Mouse (Mus musculus) midbrain, embryonic 13.5 days (tissue): Measurements from ENCODE around the gene Tmem106b. TPM values are rescaled to one million over a fixed set of nuclear protein-coding genes. Genes with fewer than 3 reads are reported as not detected.
A peak's percentile ranks its signal among the peaks of the same experiment; 100 is the strongest.

Experiments used
- ATAC-seq: fragments of 200-750 bp; cut with Nextera tagmentation; 2 replicates; pipeline ENCODE4 v1.8.0; 2017; ENCODE audit warnings: mild to moderate bottlenecking, moderate TSS enrichment, moderate library complexity
- H3K27ac ChIP-seq: fragments of 300-500 bp; sonication (generic); 2 replicates; pipeline ENCODE4 v1.5.1; 2015; ENCODE audit warnings: inconsistent platforms, mild to moderate bottlenecking, moderate library complexity
- H3K27me3 ChIP-seq: fragments of 300-500 bp; sonication (generic); 2 replicates; pipeline ENCODE4 v1.6.1; 2015; ENCODE audit warnings: mild to moderate bottlenecking, inconsistent platforms
- H3K36me3 ChIP-seq: fragments of 300-500 bp; sonication (generic); 2 replicates; pipeline ENCODE4 v1.6.1; 2015; ENCODE audit warnings: mild to moderate bottlenecking, inconsistent platforms
- H3K4me1 ChIP-seq: fragments of 300-500 bp; sonication (generic); replicated peaks from 2 replicates; pipeline ENCODE4 v1.6.1; 2015; ENCODE audit warnings: inconsistent platforms
- H3K4me2 ChIP-seq: fragments of 300-500 bp; sonication (generic); replicated peaks from 2 replicates; pipeline ENCODE4 v1.6.1; 2015; ENCODE audit warnings: moderate library complexity, mild to moderate bottlenecking, inconsistent platforms
- H3K4me3 ChIP-seq: fragments of 300-500 bp; sonication (generic); replicated peaks from 2 replicates; pipeline ENCODE4 v1.5.1; 2015; ENCODE audit warnings: mild to moderate bottlenecking, inconsistent platforms
- H3K9ac ChIP-seq: fragments of 300-500 bp; sonication (generic); replicated peaks from 2 replicates; pipeline ENCODE4 v1.6.1; 2015; ENCODE audit warnings: mild to moderate bottlenecking, inconsistent platforms
- H3K9me3 ChIP-seq: fragments of 300-500 bp; sonication (generic); 2 replicates; pipeline ENCODE4 v1.6.1; 2016; ENCODE audit warnings: mild to moderate bottlenecking, inconsistent platforms
- WGBS: fragments of 180-500 bp; shearing (Covaris S2); methylation state at CpG from one replicate; pipeline ENCODE4 v1.1.7; 2015; 5-methylcytosine and 5-hydroxymethylcytosine counted together
- polyA plus RNA-seq: library from polyadenylated mRNA; unstranded; fragments of >200 nt; fragmentation: Nextera tagmentation; extraction: Ambion mirVana; gene quantifications from 2 replicates; pipeline ENCODE4 v1.2.1, GENCODE M21; 2015

Gene Tmem106b
- polyA plus RNA-seq, result 32.6 TPM in 2 replicates

- H3K9ac ChIP-seq, result peak within 1 kb of the TSS; percentile 97
- peaks cover 9% of the 10 kb centered on the region for H3K4me1 ChIP-seq
- H3K27ac ChIP-seq, result peak within 1 kb of the TSS; percentile 79
- no peaks in the 10 kb centered on the region for H3K27me3 ChIP-seq
- peak; percentile 100 for ATAC-seq
- peak within 1 kb of the TSS; percentile 74 for H3K4me2 ChIP-seq
- H3K4me3 ChIP-seq, result peak within 1 kb of the TSS; percentile 95
- peaks cover 24% of the 10 kb centered on the region for H3K36me3 ChIP-seq
- WGBS, result 3% methylated on average over 60 of the region's 61 CpGs
- H3K9me3 ChIP-seq, result no peaks in the 10 kb centered on the region
Measured at GRCm38 (mm10) chr6:13069302-13070146, at the start of gene Tmem106b. Gene Tmem106b (plus strand): TSS chr6:13069759.

GRCm38 (mm10) chr6:13021245-13022100 lies 48.1 kb upstream of the Tmem106b start:
- H3K27me3 ChIP-seq, result no peaks in the 10 kb centered on the region
- H3K9me3 ChIP-seq, result no peaks in the 10 kb centered on the region
- H3K4me3 ChIP-seq, result no peak overlapping the region
- no peak overlapping the region for H3K27ac ChIP-seq
- 36% methylated on average over 5 of the region's 5 CpGs for WGBS
- H3K36me3 ChIP-seq, result no peaks in the 10 kb centered on the region
- peak; percentile 56 for ATAC-seq
- H3K4me1 ChIP-seq, result peaks cover 8% of the 10 kb centered on the region
- H3K9ac ChIP-seq, result no peak overlapping the region
- no peak overlapping the region for H3K4me2 ChIP-seq

DNA sequence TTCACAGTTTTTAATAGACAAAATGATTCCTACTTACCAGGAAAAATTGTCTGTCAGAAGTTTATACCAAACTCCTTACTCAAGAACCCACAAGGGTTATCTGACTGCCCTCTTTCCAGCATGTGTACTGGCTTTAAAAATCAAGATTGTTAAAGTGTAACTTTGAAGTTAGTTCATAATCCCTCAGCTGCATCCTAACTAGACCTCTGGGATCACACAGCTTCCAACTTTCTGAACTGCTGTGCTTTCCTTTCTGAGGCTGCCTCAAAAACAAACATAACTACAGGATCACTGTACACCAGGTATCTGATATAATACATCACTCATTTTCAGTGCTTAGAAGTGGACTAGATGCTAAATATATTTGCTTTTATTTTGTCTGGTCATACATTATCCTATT lies 39.0 kb upstream of the Tmem106b start:
- H3K4me2 ChIP-seq, result no peak overlapping the region
- H3K27ac ChIP-seq, result no peak overlapping the region
- H3K36me3 ChIP-seq, result no peaks in the 10 kb centered on the region
- H3K4me3 ChIP-seq, result no peak overlapping the region
- no peaks in the 10 kb centered on the region for H3K9me3 ChIP-seq
- H3K27me3 ChIP-seq, result no peaks in the 10 kb centered on the region
- H3K9ac ChIP-seq, result no peak overlapping the region
- no peak for ATAC-seq
- H3K4me1 ChIP-seq, result no peaks in the 10 kb centered on the region

DNA sequence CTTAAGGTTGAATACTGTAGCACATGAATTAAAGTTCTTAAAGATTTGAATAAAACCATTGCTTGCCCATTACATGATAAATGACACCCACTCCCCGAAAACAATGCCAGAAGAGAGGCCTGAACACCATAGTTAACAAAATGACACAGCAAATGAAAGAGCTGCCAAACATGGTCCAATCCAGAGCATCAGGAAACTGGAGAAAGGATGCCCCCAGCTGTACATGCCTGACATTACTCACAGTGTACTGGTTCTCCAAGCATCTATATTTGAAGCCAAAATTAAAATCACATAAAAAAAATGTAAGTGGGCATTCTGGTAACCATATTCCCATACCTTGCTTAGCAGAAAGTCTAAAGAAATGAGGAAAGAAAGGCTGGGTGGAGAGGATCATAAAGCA lies 38.6 kb upstream of the Tmem106b start:
- H3K36me3 ChIP-seq, result no peaks in the 10 kb centered on the region
- no peak overlapping the region for H3K9ac ChIP-seq
- H3K9me3 ChIP-seq, result no peaks in the 10 kb centered on the region
- 75% methylated on average over 1 of the region's 1 CpGs for WGBS
- H3K4me2 ChIP-seq, result no peak overlapping the region
- H3K27me3 ChIP-seq, result no peaks in the 10 kb centered on the region
- no peaks in the 10 kb centered on the region for H3K4me1 ChIP-seq
- no peak overlapping the region for H3K4me3 ChIP-seq
- ATAC-seq, result no peak
- H3K27ac ChIP-seq, result no peak overlapping the region

DNA sequence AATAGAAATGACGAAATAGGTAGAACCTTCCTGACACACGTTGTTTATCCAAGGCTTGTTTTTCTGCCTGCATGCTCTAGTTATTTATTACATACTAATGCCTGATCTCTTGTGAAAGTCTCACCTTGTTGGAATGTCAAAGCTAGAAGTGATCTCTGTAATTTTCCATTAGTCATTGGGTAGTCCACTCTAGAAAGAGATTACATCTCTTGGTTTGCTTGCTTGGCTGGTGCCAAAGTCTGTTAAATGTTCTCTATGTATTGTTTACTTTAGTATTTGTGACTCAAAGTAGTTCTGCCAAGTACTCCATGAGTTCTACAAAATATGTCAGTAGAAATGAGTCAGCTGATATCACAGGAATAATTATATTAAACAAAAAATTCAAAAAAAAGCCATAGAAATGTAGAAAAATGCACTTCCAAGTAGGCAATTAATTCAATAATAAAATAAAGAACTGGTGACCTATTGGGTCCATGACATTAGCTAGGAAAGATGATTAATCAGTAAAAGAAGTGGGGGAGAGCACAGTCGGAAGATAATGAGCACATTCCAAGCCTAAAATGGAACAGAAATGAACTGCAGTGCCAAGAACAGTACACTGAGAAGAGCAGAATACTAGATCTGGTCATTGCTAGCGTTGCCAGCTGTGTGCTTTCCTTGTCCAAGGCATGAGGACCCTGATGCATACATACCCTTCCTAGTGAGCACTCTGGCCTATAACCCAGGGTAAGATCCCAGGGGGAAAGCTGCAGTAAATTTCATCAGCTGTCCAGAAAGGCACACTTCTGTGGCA lies 17.0 kb upstream of the Tmem106b start:
- H3K9me3 ChIP-seq, result no peaks in the 10 kb centered on the region
- 91% methylated on average over 4 of the region's 4 CpGs for WGBS
- H3K9ac ChIP-seq, result no peak overlapping the region
- no peaks in the 10 kb centered on the region for H3K27me3 ChIP-seq
- H3K4me2 ChIP-seq, result no peak overlapping the region
- no peaks in the 10 kb centered on the region for H3K4me1 ChIP-seq
- no peaks in the 10 kb centered on the region for H3K36me3 ChIP-seq
- no peak overlapping the region for H3K4me3 ChIP-seq
- ATAC-seq, result no peak
- H3K27ac ChIP-seq, result no peak overlapping the region

DNA sequence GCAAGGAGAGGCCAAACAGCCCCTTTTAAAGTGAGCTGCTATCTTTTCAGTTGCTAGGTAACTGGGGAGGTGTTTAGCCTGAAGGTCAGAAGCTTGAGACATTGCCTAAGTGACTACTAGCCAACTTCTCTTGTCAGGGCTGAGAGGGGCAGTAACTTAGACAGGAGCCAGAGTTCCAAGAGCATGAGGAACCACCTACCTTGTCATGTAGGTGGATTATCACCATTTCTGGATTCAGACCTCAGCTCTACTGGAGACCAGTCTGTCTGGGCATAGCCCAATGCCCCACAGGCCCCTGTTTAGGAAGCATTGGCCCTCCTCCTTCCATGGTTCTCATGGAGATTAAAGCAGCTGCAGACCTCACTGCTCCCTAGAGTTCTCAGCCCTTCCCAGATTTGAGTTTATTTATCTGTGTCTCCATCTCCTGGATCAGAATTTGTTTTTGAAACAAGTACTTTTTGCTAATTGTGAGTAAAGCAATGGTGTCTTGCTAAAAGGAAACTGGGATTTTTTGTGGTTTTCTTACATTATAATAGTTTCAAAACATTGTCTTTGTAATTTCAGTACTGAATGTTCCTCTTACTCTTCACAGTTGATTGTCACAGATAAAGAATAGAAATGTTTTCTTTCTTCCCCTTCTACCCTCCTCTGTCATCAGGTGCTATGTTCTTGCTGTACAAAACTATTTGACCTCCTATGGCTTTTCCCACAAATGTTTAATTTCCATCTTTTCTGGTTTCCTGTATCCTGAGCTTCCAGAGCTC lies 8.1 kb upstream of the Tmem106b start:
- no peaks in the 10 kb centered on the region for H3K9me3 ChIP-seq
- no peak overlapping the region for H3K4me2 ChIP-seq
- H3K36me3 ChIP-seq, result no peaks in the 10 kb centered on the region
- no peak for ATAC-seq
- H3K27ac ChIP-seq, result no peak overlapping the region
- H3K9ac ChIP-seq, result no peak overlapping the region
- no peaks in the 10 kb centered on the region for H3K4me1 ChIP-seq
- H3K4me3 ChIP-seq, result no peak overlapping the region
- H3K27me3 ChIP-seq, result no peaks in the 10 kb centered on the region

DNA sequence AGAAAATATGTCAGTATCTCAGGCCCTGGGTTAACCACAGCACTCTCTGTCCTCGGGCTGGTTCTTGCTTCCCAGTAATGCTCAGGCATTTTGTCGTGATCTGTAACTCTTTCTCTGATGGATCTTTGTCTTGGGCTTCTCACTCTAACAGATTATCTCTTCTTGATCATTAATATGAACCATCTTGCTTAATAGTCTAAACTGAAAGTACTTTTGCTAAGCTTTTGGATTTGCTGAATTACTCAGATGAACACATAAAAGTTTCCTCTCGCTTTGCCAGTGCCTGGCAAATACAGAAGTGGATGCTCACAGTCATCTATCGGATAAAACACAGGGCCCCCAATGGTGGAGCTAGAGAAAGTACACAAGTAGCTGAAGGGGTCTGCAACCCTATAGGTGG lies 7.5 kb upstream of the Tmem106b start:
- Histone ChIP-seq H3K4me2 (no peak overlapping the region), H3K4me3 (no peak overlapping the region), H3K9me3 (no peaks in the 10 kb centered on the region), H3K4me1 (no peaks in the 10 kb centered on the region), H3K9ac (no peak overlapping the region), H3K27ac (no peak overlapping the region), H3K36me3 (no peaks in the 10 kb centered on the region), H3K27me3 (no peaks in the 10 kb centered on the region)
- 85% methylated on average over 4 of the region's 4 CpGs for WGBS
- ATAC-seq, result no peak

DNA sequence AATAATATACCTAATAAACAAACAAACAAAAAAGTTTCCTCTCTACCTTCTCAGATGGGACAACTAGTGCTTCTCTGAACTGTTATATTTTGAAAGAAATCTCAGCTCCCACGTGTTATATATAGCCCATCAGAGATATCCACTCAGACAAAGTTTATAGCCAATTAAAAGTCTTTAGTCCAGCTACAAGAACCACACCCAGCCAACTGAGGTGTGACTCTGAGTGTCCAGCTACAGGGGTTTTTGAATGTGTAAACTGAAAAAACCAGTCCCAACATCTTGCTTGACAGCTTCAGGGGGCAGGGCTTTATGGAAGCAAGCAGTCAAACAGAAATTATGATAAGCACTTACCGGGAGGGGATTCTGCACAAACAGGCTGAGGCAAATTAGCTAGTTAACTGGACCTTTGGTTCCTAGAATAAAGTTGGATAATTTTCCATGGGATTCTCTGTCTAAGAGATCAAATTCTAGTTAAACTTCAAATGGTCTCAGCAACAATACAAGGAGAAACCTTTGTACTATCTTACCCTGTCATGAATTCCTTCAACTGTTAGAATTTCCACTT lies 6.8 kb upstream of the Tmem106b start:
- no peak overlapping the region for H3K4me2 ChIP-seq
- 94% methylated on average over 2 of the region's 2 CpGs for WGBS
- H3K4me3 ChIP-seq, result no peak overlapping the region
- ATAC-seq, result no peak
- no peaks in the 10 kb centered on the region for H3K4me1 ChIP-seq
- no peaks in the 10 kb centered on the region for H3K27me3 ChIP-seq
- H3K9ac ChIP-seq, result no peak overlapping the region
- H3K27ac ChIP-seq, result no peak overlapping the region
- H3K36me3 ChIP-seq, result no peaks in the 10 kb centered on the region
- no peaks in the 10 kb centered on the region for H3K9me3 ChIP-seq

- ATAC-seq, result no peak
- Histone ChIP-seq H3K4me1 (peaks cover 9% of the 10 kb centered on the region), H3K9me3 (no peaks in the 10 kb centered on the region), H3K27ac (peak overlapping the region; percentile 79), H3K27me3 (no peaks in the 10 kb centered on the region), H3K9ac (peak overlapping the region; percentile 97), H3K4me2 (peak overlapping the region; percentile 74), H3K4me3 (peak overlapping the region; percentile 95), H3K36me3 (peaks cover 24% of the 10 kb centered on the region)
- 2% methylated on average over 11 of the region's 11 CpGs for WGBS
Measured at GRCm38 (mm10) chr6:13070147-13070425, 527 bp downstream of the Tmem106b start.

GRCm38 (mm10) chr6:13070485-13070884 lies 926 bp downstream of the Tmem106b start:
- WGBS, result 50% methylated on average over 4 of the region's 4 CpGs
- peak; percentile 21 for ATAC-seq
- Histone ChIP-seq H3K4me2 (peak overlapping the region; percentile 74), H3K27me3 (no peaks in the 10 kb centered on the region), H3K9ac (peak overlapping the region; percentile 97), H3K4me1 (peaks cover 9% of the 10 kb centered on the region), H3K4me3 (peak overlapping the region; percentile 95), H3K36me3 (peaks cover 28% of the 10 kb centered on the region), H3K9me3 (no peaks in the 10 kb centered on the region), H3K27ac (no peak overlapping the region)

DNA sequence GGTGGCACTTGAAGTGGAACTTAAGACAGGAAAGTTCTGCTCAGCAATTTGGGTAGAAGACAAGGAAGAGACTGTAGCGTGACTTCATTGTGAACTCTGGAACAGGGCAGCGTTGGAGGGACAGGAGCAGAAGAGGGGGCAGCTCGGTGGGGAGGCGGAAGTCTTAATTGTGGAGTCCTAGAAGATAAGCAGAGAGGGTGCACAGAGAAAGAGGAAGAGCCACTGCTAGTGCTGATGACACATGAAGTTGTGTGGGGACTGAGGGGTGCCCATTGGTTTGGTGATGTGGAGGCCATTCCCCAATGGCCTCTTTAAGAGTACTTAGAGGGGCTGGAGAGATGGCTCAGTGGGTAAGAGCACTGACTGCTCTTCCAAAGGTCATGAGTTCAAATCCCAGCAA lies 3.5 kb downstream of the Tmem106b start:
- H3K27me3 ChIP-seq, result no peaks in the 10 kb centered on the region
- peaks cover 46% of the 10 kb centered on the region for H3K36me3 ChIP-seq
- 94% methylated on average over 4 of the region's 4 CpGs for WGBS
- no peak overlapping the region for H3K9ac ChIP-seq
- peaks cover 9% of the 10 kb centered on the region for H3K4me1 ChIP-seq
- no peaks in the 10 kb centered on the region for H3K9me3 ChIP-seq
- H3K4me3 ChIP-seq, result no peak overlapping the region
- no peak overlapping the region for H3K27ac ChIP-seq
- ATAC-seq, result no peak
- H3K4me2 ChIP-seq, result no peak overlapping the region
